Mouse (Mus musculus) hindbrain, embryonic 16.5 days (tissue): ENCODE measurements around the gene Brms1l. TPM values are rescaled to one million over a fixed set of nuclear protein-coding genes. Genes with fewer than 3 reads are reported as not detected.
A peak's percentile ranks its signal among the peaks of the same experiment; 100 is the strongest.

Source experiments
- ATAC-seq: fragments of 200-750 bp; cut with Nextera tagmentation; 2 replicates; pipeline ENCODE4 v1.8.0; 2017; ENCODE audit warnings: moderate TSS enrichment, moderate library complexity
- H3K27ac ChIP-seq: fragments of 300-500 bp; sonication (generic); 2 replicates; pipeline ENCODE4 v1.5.1; 2014; ENCODE audit warnings: low read depth, mild to moderate bottlenecking, control low read depth, low read length, moderate library complexity
- H3K27me3 ChIP-seq: fragments of 300-500 bp; sonication (generic); replicated peaks from 2 replicates; pipeline ENCODE4 v1.6.1; 2014; ENCODE audit warnings: low read length; ENCODE audit not compliant: control insufficient read depth, insufficient read depth
- H3K36me3 ChIP-seq: fragments of 300-500 bp; sonication (generic); 2 replicates; pipeline ENCODE4 v1.6.1; 2014; ENCODE audit warnings: mild to moderate bottlenecking, low read length, moderate library complexity, mixed read lengths; ENCODE audit not compliant: control insufficient read depth, insufficient read depth
- H3K4me1 ChIP-seq: fragments of 300-500 bp; sonication (generic); 2 replicates; pipeline ENCODE4 v1.6.1; 2014; ENCODE audit warnings: low read depth, low read length; ENCODE audit not compliant: control insufficient read depth, insufficient read depth
- H3K4me2 ChIP-seq: fragments of 300-500 bp; sonication (generic); 2 replicates; pipeline ENCODE4 v1.6.1; 2014; ENCODE audit warnings: mild to moderate bottlenecking, low read length, control low read depth, moderate library complexity
- H3K4me3 ChIP-seq: fragments of 300-500 bp; sonication (generic); 2 replicates; pipeline ENCODE4 v1.5.1; 2014; ENCODE audit warnings: mild to moderate bottlenecking, low read length, control low read depth, moderate library complexity
- H3K9ac ChIP-seq: fragments of 300-500 bp; sonication (generic); 2 replicates; pipeline ENCODE4 v1.6.1; 2014; ENCODE audit warnings: low read depth, mild to moderate bottlenecking, control low read depth, low read length, moderate library complexity
- H3K9me3 ChIP-seq: fragments of 300-500 bp; sonication (generic); 2 replicates; pipeline ENCODE4 v1.6.1; 2014; ENCODE audit warnings: mild to moderate bottlenecking, low read length, moderate library complexity; ENCODE audit not compliant: control insufficient read depth
- WGBS: fragments of 180-500 bp; shearing (Covaris S2); extraction: QIAGEN DNeasy Blood & Tissue Kit; methylation state at CpG from one replicate; pipeline ENCODE4 v1.1.7; 2014; 5-methylcytosine and 5-hydroxymethylcytosine counted together
- polyA plus RNA-seq: library from polyadenylated mRNA; unstranded; fragments of >200 nt; fragmentation: Nextera tagmentation; extraction: Ambion mirVana; gene quantifications from 2 replicates; pipeline ENCODE4 v1.2.1, GENCODE M21; 2015

Gene Brms1l
- polyA plus RNA-seq, 1 experiment from 2014 or later: 54.8 TPM

GRCm38 (mm10) chr12:55820661-55821314, 15.3 kb upstream of the Brms1l start, which contains the start of gene Ralgapa1:
Gene Ralgapa1, minus strand, starts transcription at chr12:55821167.
- Histone ChIP-seq H3K36me3 (no peaks in the 10 kb centered on the region), H3K27me3 (no peaks in the 10 kb centered on the region), H3K4me2 (peak within 1 kb of the TSS; percentile 81), H3K4me3 (peak within 1 kb of the TSS; percentile 99), H3K27ac (peak within 1 kb of the TSS; percentile 96), H3K9me3 (no peaks in the 10 kb centered on the region), H3K4me1 (peaks cover 10% of the 10 kb centered on the region), H3K9ac (peak within 1 kb of the TSS; percentile 97)
- 0% methylated on average over 49 of the region's 78 CpGs for WGBS
- ATAC-seq: peak; percentile 94

- H3K4me2 ChIP-seq: no peak overlapping the region
Measured at GRCm38 (mm10) chr12:55824027-55824426, 12.1 kb upstream of the Brms1l start.

GRCm38 (mm10) chr12:55825537-55825936, 10.6 kb upstream of the Brms1l start:
- WGBS: 82% methylated on average over 2 of the region's 2 CpGs
- H3K27me3 ChIP-seq: no peaks in the 10 kb centered on the region
- ATAC-seq: no peak

More at GRCm38 (mm10) chr12:55824027-55824426, 12.1 kb upstream of the Brms1l start:
- H3K27ac ChIP-seq: no peak overlapping the region
- no peaks in the 10 kb centered on the region for H3K27me3 ChIP-seq
- ATAC-seq: no peak
- 88% methylated on average over 6 of the region's 6 CpGs for WGBS
- no peak overlapping the region for H3K9ac ChIP-seq
- H3K9me3 ChIP-seq: no peaks in the 10 kb centered on the region
- H3K4me1 ChIP-seq: peaks cover 7% of the 10 kb centered on the region
- H3K36me3 ChIP-seq: no peaks in the 10 kb centered on the region
- H3K4me3 ChIP-seq: no peak overlapping the region

DNA sequence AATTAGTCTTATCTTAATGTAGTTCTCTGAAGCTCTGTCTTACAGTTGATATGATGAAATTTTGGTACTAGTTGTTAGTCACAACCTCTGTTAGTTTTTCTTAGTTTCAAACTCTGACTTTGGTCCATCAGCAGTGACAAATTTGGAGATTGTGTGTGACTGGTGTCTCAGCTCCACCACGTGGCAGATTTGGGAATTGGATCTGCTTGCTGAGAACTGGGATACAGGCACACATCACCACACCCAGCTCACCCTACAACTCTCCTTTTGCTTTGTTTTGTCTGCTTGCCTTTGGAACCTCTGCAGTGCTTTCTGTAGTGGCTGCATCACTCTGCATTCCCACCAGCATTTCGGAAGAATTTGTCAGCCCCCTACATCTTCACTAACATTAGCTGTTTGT, 5.0 kb upstream of the Brms1l start:
- 25% methylated on average over 2 of the region's 2 CpGs for WGBS
- Histone ChIP-seq H3K9ac (no peak overlapping the region), H3K27me3 (no peaks in the 10 kb centered on the region), H3K27ac (no peak overlapping the region), H3K4me1 (no peaks in the 10 kb centered on the region), H3K36me3 (no peaks in the 10 kb centered on the region), H3K4me3 (no peak overlapping the region), H3K9me3 (no peaks in the 10 kb centered on the region), H3K4me2 (no peak overlapping the region)
- ATAC-seq: no peak

More at GRCm38 (mm10) chr12:55825537-55825936, 10.6 kb upstream of the Brms1l start:
- Histone ChIP-seq H3K4me1 (no peaks in the 10 kb centered on the region), H3K9ac (no peak overlapping the region), H3K4me2 (no peak overlapping the region), H3K4me3 (no peak overlapping the region), H3K36me3 (no peaks in the 10 kb centered on the region), H3K9me3 (no peaks in the 10 kb centered on the region), H3K27ac (no peak overlapping the region)

DNA sequence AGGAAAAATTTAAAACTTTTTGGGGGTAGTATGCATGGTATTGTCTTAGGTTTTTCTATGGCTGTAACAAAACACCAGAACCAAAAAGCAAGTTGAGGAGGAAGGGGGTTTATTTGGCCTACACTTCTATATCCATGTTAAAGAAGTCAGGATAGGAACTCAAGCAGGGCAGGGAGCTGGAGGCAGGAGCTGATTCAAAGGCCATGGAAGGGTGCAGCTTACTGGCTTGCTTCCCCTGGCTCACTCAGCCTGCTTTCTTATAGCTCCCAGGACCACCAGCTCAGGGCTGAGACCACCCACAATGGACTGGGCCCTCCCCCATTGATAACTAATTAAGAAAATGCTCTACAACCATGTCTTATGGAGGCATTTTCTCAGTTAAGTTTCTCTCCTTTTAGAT, 3.2 kb upstream of the Brms1l start:
- Histone ChIP-seq H3K4me3 (no peak overlapping the region), H3K9me3 (no peaks in the 10 kb centered on the region), H3K4me1 (peaks cover 9% of the 10 kb centered on the region), H3K27ac (no peak overlapping the region), H3K9ac (no peak overlapping the region), H3K27me3 (no peaks in the 10 kb centered on the region), H3K4me2 (no peak overlapping the region), H3K36me3 (no peaks in the 10 kb centered on the region)
- ATAC-seq: no peak

DNA sequence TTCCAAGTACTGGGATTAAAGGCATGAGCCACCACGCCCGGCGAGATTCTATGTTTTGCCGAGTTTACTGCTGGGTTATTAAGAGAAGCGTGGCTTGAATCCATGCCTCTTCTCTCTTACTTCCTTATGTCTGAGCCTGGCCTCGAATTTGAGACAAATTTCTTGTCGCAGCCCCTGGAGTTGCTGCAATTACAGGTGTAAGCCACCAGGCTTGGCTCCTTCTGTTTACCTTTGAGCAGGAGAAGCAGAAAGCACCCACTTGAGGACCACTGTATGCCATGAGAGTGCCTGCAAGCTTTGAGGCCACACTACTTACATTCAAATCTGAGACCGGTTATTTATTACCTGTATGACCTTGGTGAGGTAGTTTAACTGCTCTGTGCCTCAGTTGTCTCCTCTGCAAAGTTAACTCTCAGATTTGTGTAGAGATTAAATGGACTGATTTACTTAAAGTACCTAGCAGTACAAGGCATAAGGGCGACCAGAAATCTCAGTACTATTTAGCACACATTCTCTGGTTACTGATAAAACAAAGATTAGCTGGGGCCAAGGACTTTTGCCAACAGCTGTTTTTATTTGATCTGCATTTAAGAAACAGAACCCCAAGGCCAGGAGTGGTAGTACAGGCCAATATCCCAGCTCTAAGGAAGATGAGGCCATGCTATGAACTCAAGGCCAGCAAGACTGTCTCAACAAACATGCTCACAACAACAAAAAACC, 2.1 kb upstream of the Brms1l start:
- Histone ChIP-seq H3K4me1 (peaks cover 11% of the 10 kb centered on the region), H3K27ac (no peak overlapping the region), H3K27me3 (no peaks in the 10 kb centered on the region), H3K36me3 (no peaks in the 10 kb centered on the region), H3K4me2 (no peak overlapping the region), H3K9ac (no peak overlapping the region), H3K9me3 (no peaks in the 10 kb centered on the region), H3K4me3 (no peak overlapping the region)
- 65% methylated on average over 9 of the region's 9 CpGs for WGBS
- ATAC-seq: no peak

DNA sequence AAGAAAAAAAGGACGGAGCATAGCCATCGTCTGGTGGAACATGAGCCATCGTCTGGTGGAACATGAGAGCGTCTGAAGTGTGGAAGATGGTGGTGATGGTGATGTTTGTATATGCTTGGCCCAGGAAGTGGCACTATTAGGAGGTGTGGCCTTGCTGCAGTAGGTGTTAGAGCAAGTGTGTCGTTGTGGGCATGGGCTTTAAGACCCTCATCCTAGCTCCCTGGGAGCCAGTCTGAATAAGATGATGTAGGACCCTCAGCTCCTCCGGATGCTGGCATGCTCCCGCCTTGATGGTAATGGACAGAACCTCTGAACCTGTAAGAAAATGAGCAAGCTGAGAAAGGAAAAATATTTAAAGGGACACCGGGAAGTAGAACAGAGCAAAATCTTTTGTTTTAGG, 1.2 kb upstream of the Brms1l start:
- H3K4me1 ChIP-seq: peaks cover 11% of the 10 kb centered on the region
- H3K36me3 ChIP-seq: no peaks in the 10 kb centered on the region
- H3K9me3 ChIP-seq: no peaks in the 10 kb centered on the region
- WGBS: 91% methylated on average over 8 of the region's 8 CpGs
- H3K9ac ChIP-seq: no peak overlapping the region
- H3K27me3 ChIP-seq: no peaks in the 10 kb centered on the region
- no peak overlapping the region for H3K4me3 ChIP-seq
- no peak overlapping the region for H3K4me2 ChIP-seq
- H3K27ac ChIP-seq: no peak overlapping the region
- no peak for ATAC-seq

- Histone ChIP-seq H3K9me3 (no peaks in the 10 kb centered on the region), H3K4me3 (peak overlapping the region; percentile 87), H3K9ac (peak overlapping the region; percentile 50), H3K36me3 (no peaks in the 10 kb centered on the region), H3K27me3 (no peaks in the 10 kb centered on the region), H3K4me2 (peak overlapping the region; percentile 62), H3K27ac (peak overlapping the region; percentile 74), H3K4me1 (peaks cover 11% of the 10 kb centered on the region)
- ATAC-seq: no peak
- 0% methylated on average over 6 of the region's 6 CpGs for WGBS
Measured at GRCm38 (mm10) chr12:55835857-55836198, 296 bp upstream of the Brms1l start.

GRCm38 (mm10) chr12:55837495-55837894, 1.4 kb downstream of the Brms1l start:
- Histone ChIP-seq H3K4me2 (peak overlapping the region; percentile 82), H3K27me3 (no peaks in the 10 kb centered on the region), H3K9me3 (no peaks in the 10 kb centered on the region), H3K27ac (no peak overlapping the region), H3K4me1 (peaks cover 11% of the 10 kb centered on the region), H3K36me3 (0 out of 2 replicates have a peak, but pooled peaks cover 3% of the 10 kb centered on the region), H3K9ac (no peak overlapping the region), H3K4me3 (peak overlapping the region; percentile 87; the same call in 1 of the 2 replicates)
- WGBS: 67% methylated on average over 3 of the region's 3 CpGs
- ATAC-seq: no peak
